Mouse (Mus musculus) testis, postnatal 14 days (tissue): ENCODE measurements at regions not wholly inside any gene's neighbourhood (a gene's known extent, or its start where the extent isn't known, plus 50 kb on each side); places are given as distances from the start of the nearest gene placed in this dataset.

Experiments
- DNase-seq: peaks from one replicate; pipeline ENCODE4 v3.0.0; 2021; ENCODE audit warnings: low spot score

- DNase-seq, result no peak
These were observed 280.7 kb upstream of the Sall1 start for GRCm38 (mm10) chr8:89324462-89325247.

DNA sequence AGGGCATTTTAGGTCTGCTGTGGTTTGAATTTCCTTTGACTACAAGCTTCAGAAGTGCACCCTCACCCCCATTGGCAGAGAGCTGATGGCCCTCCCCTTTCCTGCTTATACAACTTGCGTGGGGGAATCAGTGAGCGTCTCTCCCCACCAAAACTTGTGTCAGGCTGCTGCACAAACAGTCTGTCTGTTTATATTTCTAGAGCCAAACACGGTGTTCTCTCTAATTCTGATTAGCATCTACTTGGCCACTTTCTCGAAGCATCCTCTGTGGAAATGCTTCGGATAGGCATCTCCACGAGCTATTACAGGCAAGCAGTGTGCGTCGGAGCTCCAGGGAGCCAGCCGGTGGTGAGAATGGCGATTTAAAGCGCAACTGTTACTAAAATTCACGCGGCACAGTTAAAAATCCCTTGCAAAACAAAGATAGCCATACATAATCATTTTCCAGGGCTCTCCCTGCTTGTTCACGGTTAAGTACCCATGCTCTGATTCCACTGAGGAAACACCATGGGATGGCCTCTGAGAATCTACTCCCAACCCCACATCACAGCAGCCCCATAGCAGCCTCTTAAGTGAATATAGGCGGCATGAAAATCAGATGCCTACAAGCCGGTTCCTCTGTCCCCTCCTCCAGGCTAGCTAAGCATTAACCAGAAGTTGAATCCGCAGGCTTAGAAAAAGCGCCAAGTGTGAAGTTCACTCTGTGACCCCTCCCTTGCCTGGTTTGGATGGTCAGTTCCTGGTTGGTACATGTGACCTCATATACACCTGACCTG, 273.7 kb upstream of the Sall1 start:
- DNase-seq, result peak; percentile 6

GRCm38 (mm10) chr8:89316566-89317175, 272.7 kb upstream of the Sall1 start:
- no peak for DNase-seq

GRCm38 (mm10) chr8:89314907-89315306, 270.9 kb upstream of the Sall1 start:
- DNase-seq, result no peak

DNA sequence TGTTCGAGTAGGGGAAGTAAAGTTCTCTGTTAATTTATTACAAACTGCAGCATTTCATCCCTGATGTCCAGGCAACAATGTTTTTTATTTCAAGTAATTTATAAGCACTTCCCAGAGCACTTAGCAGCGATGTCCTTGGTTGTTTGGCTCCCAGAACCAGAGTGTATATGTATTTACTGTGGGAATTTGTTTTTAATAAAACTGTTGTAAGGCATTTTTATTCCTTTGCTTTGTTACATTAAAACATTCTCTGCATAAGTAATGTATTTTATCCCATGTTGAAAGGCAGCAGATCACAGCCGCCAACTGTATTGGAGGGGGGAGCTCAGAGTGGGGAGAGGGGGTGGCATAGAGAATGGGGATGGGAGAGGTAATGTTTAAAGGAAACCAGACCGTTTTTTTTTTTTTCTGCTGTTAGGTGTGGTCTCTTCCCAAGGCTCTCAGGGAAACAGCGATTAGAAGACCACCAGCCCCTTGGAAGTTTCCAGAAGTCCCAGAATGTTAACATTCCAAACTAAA, 266.8 kb upstream of the Sall1 start:
- DNase-seq, result no peak

DNA sequence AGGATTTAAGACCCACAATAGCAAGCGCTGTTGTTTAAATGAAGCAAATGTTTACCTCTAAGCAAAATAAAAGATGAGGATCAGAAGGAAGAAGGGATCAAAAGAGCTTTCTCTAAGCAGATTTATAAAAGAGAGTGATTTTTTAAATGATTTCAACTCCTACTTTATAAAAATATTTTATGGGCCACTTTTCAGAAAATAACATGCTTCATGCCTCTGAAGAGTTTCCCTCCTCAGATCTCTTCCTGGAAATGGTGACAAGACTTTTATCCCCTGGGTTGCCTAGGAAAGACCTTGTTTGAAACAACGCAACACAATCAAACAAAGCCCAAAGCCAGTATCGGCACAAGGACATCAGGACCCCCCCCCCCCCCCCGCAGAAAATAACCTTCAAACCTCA, 265.6 kb upstream of the Sall1 start:
- DNase-seq, result no peak

DNA sequence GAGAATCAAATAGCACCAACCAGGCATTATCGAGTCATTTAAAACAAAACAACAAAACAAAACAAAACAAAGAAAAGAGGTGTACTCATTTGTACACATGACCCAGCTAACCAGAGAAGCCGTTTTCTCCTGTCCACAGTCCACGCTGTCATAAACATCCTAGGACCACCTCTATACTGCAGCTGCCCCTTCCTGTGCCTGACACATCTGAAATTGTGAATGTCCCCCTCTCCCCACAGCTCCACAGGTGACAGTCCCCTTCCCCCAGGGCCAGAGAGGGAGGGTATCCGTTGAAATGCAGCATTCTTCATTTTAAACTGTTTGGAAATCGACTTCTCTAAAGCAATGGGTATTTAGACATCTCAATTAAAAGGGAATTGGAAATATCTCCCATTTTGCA, 265.0 kb upstream of the Sall1 start:
- no peak for DNase-seq

DNA sequence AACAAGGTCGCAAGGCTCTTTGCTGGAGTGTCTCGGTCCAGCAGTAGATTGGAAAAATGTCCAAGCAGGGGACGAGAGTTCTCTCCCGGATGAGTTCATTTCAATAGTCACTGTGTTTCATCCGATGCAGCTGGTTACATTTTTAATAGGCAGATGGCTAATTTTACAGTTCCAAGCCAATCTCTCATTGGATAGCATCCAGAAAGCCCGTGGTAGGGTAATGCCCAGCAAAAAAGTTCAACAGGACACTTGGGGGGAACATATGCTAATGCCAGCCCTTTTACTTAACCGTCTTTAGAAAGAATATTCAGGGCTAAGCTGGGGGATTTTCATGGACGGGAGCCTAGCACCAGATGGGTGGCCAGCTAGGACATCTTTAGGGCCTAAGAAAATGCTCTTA, 264.6 kb upstream of the Sall1 start:
- no peak for DNase-seq

GRCm38 (mm10) chr8:89307601-89308000, 263.6 kb upstream of the Sall1 start:
- DNase-seq, result no peak

DNA sequence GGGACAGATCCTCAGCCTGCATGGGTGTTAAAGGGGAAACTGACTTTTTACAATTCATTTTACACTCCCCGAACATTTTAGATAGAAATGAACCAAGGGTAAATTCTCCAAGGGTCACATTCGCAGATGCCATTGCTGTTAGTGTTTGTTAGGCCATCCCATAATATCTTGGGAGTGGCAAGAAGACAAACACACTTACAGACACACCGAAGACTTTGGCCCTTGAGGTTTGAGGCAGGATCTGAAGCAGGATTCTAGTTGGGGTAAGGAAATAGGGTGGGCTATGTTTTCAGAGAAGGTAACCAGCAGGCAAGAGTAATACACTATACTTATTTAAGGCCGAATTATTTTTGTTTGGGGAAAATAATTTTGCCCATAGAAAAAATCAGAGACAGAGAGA, 263.1 kb upstream of the Sall1 start:
- no peak for DNase-seq

DNA sequence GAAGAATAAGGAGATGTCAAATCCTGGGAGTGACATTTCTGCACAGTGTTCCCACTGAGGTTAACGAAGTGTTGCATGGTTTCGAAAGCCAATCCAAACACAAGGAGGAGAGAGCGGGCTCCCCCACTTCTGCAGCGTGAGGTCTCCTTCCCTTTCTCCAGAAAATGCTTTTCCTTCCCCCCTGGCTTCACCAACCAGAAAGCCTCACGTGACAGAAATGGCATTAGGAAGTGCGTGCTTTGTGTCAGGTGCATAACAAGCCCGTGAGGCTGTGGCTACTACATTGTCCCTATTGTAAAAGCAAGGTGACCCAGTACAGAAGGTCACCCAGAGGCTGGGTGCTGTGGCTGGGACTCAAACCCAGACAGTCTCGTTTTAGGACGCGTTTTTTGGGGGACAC, 260.2 kb upstream of the Sall1 start:
- DNase-seq, result no peak

DNA sequence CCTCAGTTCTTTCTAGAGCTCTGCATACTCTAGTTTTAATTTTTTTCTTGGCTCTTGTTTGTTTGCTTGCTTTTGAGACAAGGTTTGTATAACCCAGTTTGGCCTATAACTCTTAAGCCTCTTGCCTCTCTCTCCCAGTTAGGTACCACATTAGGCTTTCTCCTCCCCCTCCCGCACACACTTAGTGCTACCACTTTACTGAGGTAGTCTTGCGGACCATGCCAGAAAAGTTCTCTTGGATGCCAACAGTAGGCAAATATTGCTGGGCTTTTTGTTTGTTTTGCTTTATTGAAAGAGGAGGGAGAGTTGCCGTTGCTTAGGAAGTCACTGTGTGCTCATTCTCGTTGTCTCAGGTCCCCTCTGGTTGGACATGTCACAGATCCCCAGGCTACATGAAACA, 259.4 kb upstream of the Sall1 start:
- DNase-seq, result no peak

- DNase-seq, result no peak
These were observed 255.7 kb upstream of the Sall1 start for GRCm38 (mm10) chr8:89299637-89300036.

GRCm38 (mm10) chr8:89295686-89296085, 251.7 kb upstream of the Sall1 start:
- no peak for DNase-seq

GRCm38 (mm10) chr8:89289017-89289416, 245.1 kb upstream of the Sall1 start:
- DNase-seq, result no peak

GRCm38 (mm10) chr8:89284871-89285564, 241.1 kb upstream of the Sall1 start:
- no peak for DNase-seq

GRCm38 (mm10) chr8:89283105-89284096, 239.4 kb upstream of the Sall1 start:
- no peak for DNase-seq

- DNase-seq, result no peak
These were observed 235.9 kb upstream of the Sall1 start for GRCm38 (mm10) chr8:89279844-89280243.

GRCm38 (mm10) chr8:89279142-89279541, 235.2 kb upstream of the Sall1 start:
- no peak for DNase-seq

DNA sequence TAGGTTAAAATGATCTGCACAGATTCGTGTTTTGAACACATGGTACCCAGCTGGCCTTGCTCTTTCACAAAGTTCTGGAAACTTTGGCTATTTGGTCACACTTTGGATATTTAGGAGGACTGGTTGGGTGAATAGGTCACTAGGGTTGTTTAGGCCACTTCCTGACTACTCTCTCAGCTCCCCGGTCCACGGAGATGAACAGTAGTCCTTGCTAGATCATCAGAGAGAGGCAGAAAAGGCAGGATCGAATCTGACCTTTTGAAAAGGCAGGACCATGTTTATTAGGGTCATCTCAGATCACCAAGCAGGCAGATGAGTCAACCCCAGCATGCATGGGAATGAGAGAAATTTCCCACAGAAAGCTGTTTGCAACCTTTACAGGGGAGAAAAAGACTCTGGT, 229.3 kb upstream of the Sall1 start:
- DNase-seq, result no peak

GRCm38 (mm10) chr8:89272381-89272815, 228.4 kb upstream of the Sall1 start:
- no peak for DNase-seq
